Mouse (Mus musculus) E14TG2a.4 (cell line): ENCODE data around the gene Furin.

ENCODE experiments used
- H3K27me3 ChIP-seq: 2 replicates; pipeline ENCODE4 v1.6.1; 2014; ENCODE audit warnings: low read length, control low read depth; ENCODE audit not compliant: insufficient read depth
- H3K36me3 ChIP-seq: 2 replicates; pipeline ENCODE4 v1.6.1; 2014; ENCODE audit warnings: low read length, control low read depth; ENCODE audit not compliant: insufficient read depth
- H3K4me1 ChIP-seq: replicated peaks from 2 replicates; pipeline ENCODE4 v1.6.1; 2014; ENCODE audit warnings: low read depth, low read length, control low read depth
- H3K4me3 ChIP-seq: replicated peaks from 2 replicates; pipeline ENCODE4 v1.5.1; 2014; ENCODE audit warnings: mild to moderate bottlenecking, low read length
- H3K9me3 ChIP-seq: 2 replicates; pipeline ENCODE4 v1.6.1; 2014; ENCODE audit warnings: low read length, control low read depth
- CTCF ChIP-seq: conservative IDR thresholded peaks from 2 replicates; pipeline ENCODE4 v1.5.1; 2014; ENCODE audit warnings: low read length
- NANOG ChIP-seq: IDR thresholded peaks from 2 replicates; pipeline ENCODE4 v1.6.1; 2014; ENCODE audit warnings: borderline replicate concordance, low read length, mixed read lengths
- POU5F1 ChIP-seq: IDR thresholded peaks from 2 replicates; pipeline ENCODE4 v1.6.1; 2014; ENCODE audit warnings: low read length, borderline replicate concordance

The Furin gene

GRCm38 (mm10) chr7:80405188-80405695 is at the start of gene Furin:
TSS of gene Furin (minus strand) at chr7:80405436.
- Histone ChIP-seq H3K27me3 (peaks cover 74% of the 10 kb centered on the region), H3K9me3 (no peaks in the 10 kb centered on the region), H3K4me3 (no peak within 1 kb of the TSS), H3K36me3 (no peaks in the 10 kb centered on the region), H3K4me1 (peaks cover 28% of the 10 kb centered on the region)
- TF ChIP-seq POU5F1 = no peak
- TF ChIP-seq CTCF = no peak
- no peak for TF ChIP-seq NANOG

- Histone ChIP-seq H3K27me3 (no peaks in the 10 kb centered on the region), H3K4me1 (peaks cover 13% of the 10 kb centered on the region), H3K4me3 (no peak overlapping the region), H3K9me3 (no peaks in the 10 kb centered on the region), H3K36me3 (peaks cover 75% of the 10 kb centered on the region)
- TF ChIP-seq NANOG (no peak), CTCF (no peak), POU5F1 (no peak)
Observed at GRCm38 (mm10) chr7:80454786-80455185, 49.5 kb upstream of the Furin start.

- Histone ChIP-seq H3K36me3 (peaks cover 67% of the 10 kb centered on the region), H3K4me3 (no peak overlapping the region), H3K4me1 (peaks cover 13% of the 10 kb centered on the region), H3K27me3 (no peaks in the 10 kb centered on the region), H3K9me3 (no peaks in the 10 kb centered on the region)
- TF ChIP-seq CTCF = no peak
- TF ChIP-seq POU5F1 = no peak
- TF ChIP-seq NANOG = no peak
Observed at GRCm38 (mm10) chr7:80453997-80454396, 48.8 kb upstream of the Furin start.

- H3K27me3 ChIP-seq = no peaks in the 10 kb centered on the region
- peaks cover 13% of the 10 kb centered on the region for H3K4me1 ChIP-seq
- peaks cover 58% of the 10 kb centered on the region for H3K36me3 ChIP-seq
- no peaks in the 10 kb centered on the region for H3K9me3 ChIP-seq
- TF ChIP-seq NANOG = no peak
- TF ChIP-seq POU5F1 = no peak
- TF ChIP-seq CTCF = no peak
- no peak overlapping the region for H3K4me3 ChIP-seq
Observed at GRCm38 (mm10) chr7:80453121-80453520, 47.9 kb upstream of the Furin start.

GRCm38 (mm10) chr7:80452241-80452640 is 47.0 kb upstream of the Furin start:
- H3K27me3 ChIP-seq = no peaks in the 10 kb centered on the region
- no peaks in the 10 kb centered on the region for H3K9me3 ChIP-seq
- no peak for TF ChIP-seq CTCF
- no peak for TF ChIP-seq POU5F1
- TF ChIP-seq NANOG = no peak
- peaks cover 13% of the 10 kb centered on the region for H3K4me1 ChIP-seq
- H3K36me3 ChIP-seq = peaks cover 50% of the 10 kb centered on the region
- H3K4me3 ChIP-seq = no peak overlapping the region

GRCm38 (mm10) chr7:80451550-80452232 is 46.5 kb upstream of the Furin start:
- no peaks in the 10 kb centered on the region for H3K27me3 ChIP-seq
- peaks cover 44% of the 10 kb centered on the region for H3K36me3 ChIP-seq
- TF ChIP-seq CTCF = no peak
- TF ChIP-seq POU5F1 = no peak
- no peak for TF ChIP-seq NANOG
- H3K4me1 ChIP-seq = peaks cover 13% of the 10 kb centered on the region
- no peak overlapping the region for H3K4me3 ChIP-seq
- no peaks in the 10 kb centered on the region for H3K9me3 ChIP-seq

GRCm38 (mm10) chr7:80450354-80450753 is 45.1 kb upstream of the Furin start:
- Histone ChIP-seq H3K36me3 (peaks cover 32% of the 10 kb centered on the region), H3K27me3 (no peaks in the 10 kb centered on the region), H3K4me1 (peaks cover 23% of the 10 kb centered on the region), H3K4me3 (no peak overlapping the region), H3K9me3 (no peaks in the 10 kb centered on the region)
- TF ChIP-seq POU5F1 = no peak

GRCm38 (mm10) chr7:80449620-80450091 is 44.4 kb upstream of the Furin start:
- Histone ChIP-seq H3K4me3 (no peak overlapping the region), H3K9me3 (no peaks in the 10 kb centered on the region)
- no peak for TF ChIP-seq CTCF

GRCm38 (mm10) chr7:80447336-80447735 is 42.1 kb upstream of the Furin start:
- Histone ChIP-seq H3K36me3 (peaks cover 5% of the 10 kb centered on the region; the same call in 1 of the 2 replicates), H3K27me3 (peaks cover 4% of the 10 kb centered on the region; the same call in 1 of the 2 replicates), H3K9me3 (no peaks in the 10 kb centered on the region), H3K4me3 (no peak overlapping the region), H3K4me1 (peaks cover 42% of the 10 kb centered on the region)
- TF ChIP-seq POU5F1 = no peak
- TF ChIP-seq NANOG = no peak
- no peak for TF ChIP-seq CTCF

More at GRCm38 (mm10) chr7:80449620-80450091, 44.4 kb upstream of the Furin start:
- Histone ChIP-seq H3K4me1 (peaks cover 30% of the 10 kb centered on the region), H3K36me3 (peaks cover 25% of the 10 kb centered on the region), H3K27me3 (peaks cover 4% of the 10 kb centered on the region; the same call in 1 of the 2 replicates)
